Comparison of ENCODE assay signal across 9 mouse cellular contexts in genomic region chr3:36065166-36065565, GRCm38 (mm10). TPM values are rescaled to one million over a fixed set of nuclear protein-coding genes. Genes with fewer than 3 reads are reported as not detected.
DNase-seq lines count a peak whose midpoint lies in the region; ATAC-seq and TF ChIP-seq lines count a peak whose summit lies in the region.
"Had no signal": no experiment of that assay in that cellular context is flagged by ENCODE, and none has a peak within 500 bp of the region (broad histone marks: within the 10 kb centered on the region; RNA-seq: fewer than 3 reads in every experiment).

No protein-coding gene starts in this region.

- intact Hi-C loops in heart, postnatal 36 days (cut with DNase I): loop anchor here (2.0 to 10.0 kb wide), 3 partner anchors 64 to 410 kb away; partner anchors contain the start of genes 1810062G17Rik, Anxa5, D3Ertd254e and Mccc1

- peaks cover 7% of the 10 kb centered on the region for H3K4me1 ChIP-seq in heart, embryonic 12.5 days (replicated peaks)
- H3K4me1 ChIP-seq in forebrain, postnatal 0 days (ENCODE audit: insufficient read depth): peaks cover 13% of the 10 kb centered on the region; the same call in 1 of the 2 replicates
- peaks cover 13% of the 10 kb centered on the region for H3K4me1 ChIP-seq in liver, postnatal 0 days (ENCODE audit: insufficient read depth)

- peaks cover 3% of the 10 kb centered on the region for H3K36me3 ChIP-seq in heart, embryonic 12.5 days
- H3K36me3 ChIP-seq in forebrain, postnatal 0 days (ENCODE audit: insufficient read depth): no peaks in the 10 kb centered on the region
- 0 out of 2 replicates have a peak, but pooled peaks cover 2% of the 10 kb centered on the region for H3K36me3 ChIP-seq in liver, postnatal 0 days (replicated peaks; ENCODE audit: insufficient read depth, low read length)

- no peak for ATAC-seq in heart, embryonic 12.5 days (ENCODE audit: insufficient number of reproducible peaks, low FRiP score)
- ATAC-seq in forebrain, postnatal 0 days: no peak
- ATAC-seq in liver, postnatal 0 days: no peak

- H3K27ac ChIP-seq in heart, embryonic 12.5 days (ENCODE audit: poor library complexity, severe bottlenecking): no peak overlapping the region
- H3K27ac ChIP-seq in forebrain, postnatal 0 days (ENCODE audit: low read depth, low read length): peak overlapping the region; percentile 68; the same call in 1 of the 2 replicates
- no peak overlapping the region for H3K27ac ChIP-seq in liver, postnatal 0 days (ENCODE audit: low read depth)

- H3K27me3 ChIP-seq in heart, embryonic 12.5 days (replicated peaks): peaks cover 22% of the 10 kb centered on the region
- H3K27me3 ChIP-seq in forebrain, postnatal 0 days (ENCODE audit: insufficient read depth, low read length): no peaks in the 10 kb centered on the region; the same call in 1 of the 2 replicates
- no peaks in the 10 kb centered on the region for H3K27me3 ChIP-seq in liver, postnatal 0 days (ENCODE audit: insufficient read depth, low read length)

- no peak for TF ChIP-seq EP300 in liver, postnatal 0 days (IDR thresholded peaks at IDR 0.05; ENCODE audit: low read depth)

- H3K9me3 ChIP-seq in heart, embryonic 12.5 days (replicated peaks): no peaks in the 10 kb centered on the region
- H3K9me3 ChIP-seq in forebrain, postnatal 0 days (ENCODE audit: low read length): no peaks in the 10 kb centered on the region
- no peaks in the 10 kb centered on the region for H3K9me3 ChIP-seq in liver, postnatal 0 days (ENCODE audit: low read length)

- H3K4me2 ChIP-seq in heart, embryonic 12.5 days: peak overlapping the region; percentile 79
- H3K4me2 ChIP-seq in forebrain, postnatal 0 days (ENCODE audit: low read depth): peak overlapping the region; percentile 75
- peak overlapping the region; percentile 77 for H3K4me2 ChIP-seq in liver, postnatal 0 days (ENCODE audit: low read depth, low read length)

- peak overlapping the region; percentile 98 for H3K4me3 ChIP-seq in heart, embryonic 12.5 days
- peak overlapping the region; percentile 93 for H3K4me3 ChIP-seq in forebrain, postnatal 0 days (ENCODE audit: low read depth, low read length)
- peak overlapping the region; percentile 95 for H3K4me3 ChIP-seq in liver, postnatal 0 days (ENCODE audit: low read depth, low read length)

- H3K9ac ChIP-seq in heart, embryonic 12.5 days: no peak overlapping the region
- 0 out of 2 replicates have a peak overlapping the region, but pooled peaks have one; percentile 84 for H3K9ac ChIP-seq in forebrain, postnatal 0 days
- H3K9ac ChIP-seq in liver, postnatal 0 days (replicated peaks): no peak overlapping the region

- DNase-seq in heart, postnatal 36 days: no peak
- peak; percentile 10 for DNase-seq in ES-CJ7 (ENCODE audit: low read depth, low spot score)
- no peak for DNase-seq in forebrain, postnatal 0 days
- DNase-seq in liver, postnatal 0 days: no peak
- no peak for DNase-seq in layer of hippocampus, postnatal 14 days (ENCODE audit: low spot score in 2 of 2)
- DNase-seq in left cerebral cortex, adult 8-10 months (ENCODE audit: low spot score in 2 of 2): no peak
- no peak for DNase-seq in right cerebral cortex, postnatal 36 days (ENCODE audit: low spot score in 2 of 2)

- no peak for TF ChIP-seq CTCF in forebrain, postnatal 0 days (IDR thresholded peaks at IDR 0.05; ENCODE audit: low read depth)
- TF ChIP-seq CTCF in liver, postnatal 0 days (IDR thresholded peaks at IDR 0.05; ENCODE audit: low read depth): no peak

- WGBS in heart, embryonic 12.5 days: 94% methylated on average over 2 of the region's 2 CpGs
- WGBS in forebrain, postnatal 0 days: 94% methylated on average over 2 of the region's 2 CpGs
- WGBS in liver, postnatal 0 days (ENCODE audit: insufficient replicate concordance): 85% methylated on average over 2 of the region's 2 CpGs

RNA-seq across cellular contexts. Expression of gene Acad9, which starts 0.6 kb away (rescaled TPM):
- polyA plus RNA-seq in heart, embryonic 12.5 days (2016; fragmentation: Nextera tagmentation; extraction: Ambion mirVana): 88.9 and 91.7 TPM in 2 replicates
- total RNA-seq in heart, postnatal 36 days (2021): 10 to 100 TPM; 49.6 to 51.1 TPM
- total RNA-seq in forebrain, postnatal 0 days (2014; rRNA removed): 34.6 and 43.5 TPM in 2 replicates
- polyA plus RNA-seq in forebrain, postnatal 0 days (2015; fragmentation: Nextera tagmentation; extraction: Ambion mirVana): 62.0 and 67.9 TPM in 2 replicates
- 26.5 and 28.6 TPM in 2 replicates for polyA plus RNA-seq in liver, postnatal 0 days (2015; fragmentation: Nextera tagmentation; extraction: Ambion mirVana)
- 10 to 100 TPM; 42.1 to 45.4 TPM for total RNA-seq in layer of hippocampus, postnatal 14 days (2021)
- 10 to 100 TPM; 36.8 to 47.2 (median 44.1) TPM for total RNA-seq in left cerebral cortex, adult 8-10 months (2022)

RNA-seq across cellular contexts. Expression of gene Ccdc144b, which starts 11.8 kb away (rescaled TPM):
- 0.06 and 0.10 TPM in 2 replicates for polyA plus RNA-seq in heart, embryonic 12.5 days (2016; fragmentation: Nextera tagmentation; extraction: Ambion mirVana)
- not detected for total RNA-seq in heart, postnatal 36 days (2021)
- total RNA-seq in forebrain, postnatal 0 days (2014; rRNA removed): not detected in 2 replicates
- not detected in 2 replicates for polyA plus RNA-seq in forebrain, postnatal 0 days (2015; fragmentation: Nextera tagmentation; extraction: Ambion mirVana)
- not detected in 2 replicates for polyA plus RNA-seq in liver, postnatal 0 days (2015; fragmentation: Nextera tagmentation; extraction: Ambion mirVana)
- total RNA-seq in layer of hippocampus, postnatal 14 days (2021): not detected
- not detected for total RNA-seq in left cerebral cortex, adult 8-10 months (2022)
- polyA plus RNA-seq: Patski had no signal
